Mouse (Mus musculus): ENCODE measurements at regions not wholly inside any gene's neighbourhood (a gene's known extent, or its start where the extent isn't known, plus 50 kb on each side); places are given as distances from the start of the nearest gene placed in this dataset.

DNA sequence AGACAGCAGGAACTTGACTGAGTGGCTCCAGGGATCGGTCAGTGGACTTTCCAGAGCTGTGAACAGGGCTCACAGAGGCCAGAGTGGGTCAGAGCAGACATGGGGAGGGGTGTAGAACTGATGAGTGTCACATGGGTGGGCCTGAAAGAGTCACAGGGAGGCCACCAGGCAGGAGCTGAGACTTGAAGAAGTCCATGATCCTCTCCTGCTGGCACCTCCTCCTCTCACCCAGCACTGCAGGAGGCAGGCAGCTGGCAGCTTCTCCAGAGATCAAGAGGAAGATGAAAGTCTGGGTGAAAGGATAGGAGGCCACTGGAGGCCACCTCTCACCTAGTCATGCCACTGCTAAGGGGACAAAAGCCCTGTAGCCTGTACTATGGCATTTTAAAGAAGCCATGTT lies 54.5 kb upstream of the Tmem189 start:
- Histone ChIP-seq H3K27ac (ENCODE audit: low read depth, low read length) (no peak overlapping the region), H3K9ac (ENCODE audit: low read depth, low read length) (no peak overlapping the region), H3K27me3 (replicated peaks; ENCODE audit: control insufficient read depth, insufficient read depth, low read length) (no peaks in the 10 kb centered on the region), H3K4me3 (ENCODE audit: low read depth, low read length) (no peak overlapping the region), H3K4me2 (no peak overlapping the region), H3K4me1 (replicated peaks; ENCODE audit: control insufficient read depth, insufficient read depth, low read length) (peaks cover 16% of the 10 kb centered on the region), H3K9me3 (ENCODE audit: control insufficient read depth, low read length) (no peaks in the 10 kb centered on the region), H3K36me3 (ENCODE audit: control insufficient read depth, insufficient read depth, low read length) (no peaks in the 10 kb centered on the region)
- 48% methylated on average over 1 of the region's 1 CpGs for WGBS
- DNase-seq (ENCODE audit: low spot score) (no peak), ATAC-seq (replicated peaks; ENCODE audit: low FRiP score) (no peak)

DNA sequence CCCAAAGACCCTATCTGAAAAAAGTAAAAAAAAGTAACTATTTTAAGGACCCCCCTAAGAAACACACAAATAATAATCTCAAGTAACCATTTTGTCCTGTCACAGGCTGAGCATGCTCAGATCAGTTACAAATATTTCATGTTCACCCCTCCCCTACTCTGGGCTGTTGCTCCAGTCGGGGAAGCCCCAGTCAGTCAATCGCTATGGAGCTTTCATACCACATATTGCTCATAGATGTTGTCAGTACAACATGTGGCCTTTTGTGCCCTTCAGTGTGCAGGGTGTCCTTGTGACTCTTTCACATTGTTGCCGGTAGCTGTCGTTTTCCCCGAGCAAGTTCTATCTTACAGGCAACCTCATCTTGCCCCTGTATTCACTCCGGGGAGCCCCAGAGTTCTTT lies 52.9 kb upstream of the Tmem189 start:
- Histone ChIP-seq H3K4me1 (replicated peaks; ENCODE audit: control insufficient read depth, insufficient read depth, low read length) (peaks cover 9% of the 10 kb centered on the region), H3K9ac (ENCODE audit: low read depth, low read length) (no peak overlapping the region), H3K4me2 (no peak overlapping the region), H3K27me3 (replicated peaks; ENCODE audit: control insufficient read depth, insufficient read depth, low read length) (no peaks in the 10 kb centered on the region), H3K4me3 (ENCODE audit: low read depth, low read length) (no peak overlapping the region), H3K27ac (ENCODE audit: low read depth, low read length) (no peak overlapping the region), H3K36me3 (ENCODE audit: control insufficient read depth, insufficient read depth, low read length) (no peaks in the 10 kb centered on the region), H3K9me3 (ENCODE audit: control insufficient read depth, low read length) (no peaks in the 10 kb centered on the region)
- DNase-seq (ENCODE audit: low spot score), result no peak
- no peak for ATAC-seq (replicated peaks; ENCODE audit: low FRiP score)
- WGBS, result 68% methylated on average over 6 of the region's 6 CpGs

DNA sequence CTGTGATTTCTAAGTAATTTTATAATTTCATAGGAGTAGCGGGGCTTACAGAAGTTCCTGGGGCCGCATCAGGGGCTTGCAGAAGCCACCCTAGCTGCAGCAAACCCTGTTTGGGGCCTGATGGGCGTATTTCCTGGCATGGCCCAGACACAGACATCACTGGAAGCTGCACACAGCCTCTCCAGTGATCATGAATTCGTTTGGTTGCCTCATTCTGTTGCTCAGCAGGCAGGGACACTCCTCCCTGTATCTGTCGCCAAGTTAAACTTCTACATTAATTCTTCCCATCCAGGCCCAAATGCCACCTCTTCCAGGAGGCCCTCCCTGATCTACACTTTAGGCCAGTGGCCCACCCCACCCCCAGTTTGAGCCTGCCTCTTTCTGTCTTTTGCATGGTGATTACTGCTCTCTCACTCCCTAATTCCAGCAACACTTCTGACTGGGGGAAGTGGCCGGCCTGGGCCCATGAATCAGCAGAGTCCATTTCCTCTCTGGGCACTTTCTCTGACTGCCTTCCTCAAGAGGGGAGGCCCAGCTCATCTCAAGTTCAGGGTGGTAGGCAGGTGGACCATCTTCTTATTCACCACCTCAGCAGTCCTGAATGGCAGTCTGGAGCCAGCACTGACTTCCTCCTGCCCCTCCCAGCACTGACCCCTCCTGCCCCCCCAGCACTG lies 51.0 kb upstream of the Tmem189 start:
- H3K9ac ChIP-seq (ENCODE audit: low read depth, low read length), result no peak overlapping the region
- H3K9me3 ChIP-seq (ENCODE audit: control insufficient read depth, low read length), result no peaks in the 10 kb centered on the region
- no peak overlapping the region for H3K4me3 ChIP-seq (ENCODE audit: low read depth, low read length)
- 0 out of 2 replicates have a peak, but pooled peaks cover 2% of the 10 kb centered on the region for H3K4me1 ChIP-seq (replicated peaks; ENCODE audit: control insufficient read depth, insufficient read depth, low read length)
- no peaks in the 10 kb centered on the region for H3K27me3 ChIP-seq (replicated peaks; ENCODE audit: control insufficient read depth, insufficient read depth, low read length)
- ATAC-seq (replicated peaks; ENCODE audit: low FRiP score) (no peak), DNase-seq (ENCODE audit: low spot score) (no peak)
- no peaks in the 10 kb centered on the region for H3K36me3 ChIP-seq (ENCODE audit: control insufficient read depth, insufficient read depth, low read length)
- no peak overlapping the region for H3K4me2 ChIP-seq
- 57% methylated on average over 6 of the region's 6 CpGs for WGBS
- no peak overlapping the region for H3K27ac ChIP-seq (ENCODE audit: low read depth, low read length)
